Mouse (Mus musculus): ENCODE data around the gene Mest. TPM values are rescaled to one million over a fixed set of nuclear protein-coding genes. Genes with fewer than 3 reads are reported as not detected.

Gene Mest
- polyA plus RNA-seq, 1 experiment: 7.6 TPM

DNA sequence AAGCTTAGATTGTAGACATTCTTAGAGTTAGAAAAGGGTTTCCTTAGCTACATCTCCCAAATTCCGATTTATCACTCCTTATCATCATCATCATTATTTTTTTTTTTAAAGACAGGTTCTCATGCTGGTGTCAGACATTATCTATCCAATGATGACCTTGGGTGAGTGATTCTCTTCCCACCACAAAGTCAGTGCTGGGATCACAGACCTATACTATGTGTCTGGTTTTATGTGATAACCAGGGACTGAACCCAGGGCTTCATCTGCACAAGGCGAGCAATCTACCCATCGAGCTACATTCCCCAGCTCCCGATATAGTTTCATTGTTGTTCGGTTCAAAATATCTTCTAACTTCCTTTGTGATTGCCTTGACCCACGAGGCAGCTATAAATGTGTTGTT lies 9.9 kb upstream of the Mest start:
- no peaks in the 10 kb centered on the region for H3K4me1 ChIP-seq (ENCODE audit: control insufficient read depth, insufficient read depth, insufficient read length)
- no peak for TF ChIP-seq POLR2A (IDR thresholded peaks at IDR 0.05; ENCODE audit: low read depth, low read length)
- TF ChIP-seq CTCF (IDR thresholded peaks at IDR 0.05; ENCODE audit: extremely low read depth, insufficient read depth, insufficient read length, insufficient replicate concordance): no peak
- no peak overlapping the region for H3K27ac ChIP-seq (ENCODE audit: insufficient read depth, low read length)
- no peak for DNase-seq (ENCODE audit: low read depth in 1 of 2, low spot score in 2 of 2)
- H3K4me3 ChIP-seq (ENCODE audit: extremely low read depth, insufficient read depth, insufficient read length): no peak overlapping the region
- WGBS: 71% methylated on average over 6 of the region's 6 CpGs
- H3K27me3 ChIP-seq (ENCODE audit: control insufficient read depth, insufficient read depth, low read length): no peaks in the 10 kb centered on the region
- H3K36me3 ChIP-seq (ENCODE audit: control insufficient read depth, insufficient read depth, low read length): no peaks in the 10 kb centered on the region

DNA sequence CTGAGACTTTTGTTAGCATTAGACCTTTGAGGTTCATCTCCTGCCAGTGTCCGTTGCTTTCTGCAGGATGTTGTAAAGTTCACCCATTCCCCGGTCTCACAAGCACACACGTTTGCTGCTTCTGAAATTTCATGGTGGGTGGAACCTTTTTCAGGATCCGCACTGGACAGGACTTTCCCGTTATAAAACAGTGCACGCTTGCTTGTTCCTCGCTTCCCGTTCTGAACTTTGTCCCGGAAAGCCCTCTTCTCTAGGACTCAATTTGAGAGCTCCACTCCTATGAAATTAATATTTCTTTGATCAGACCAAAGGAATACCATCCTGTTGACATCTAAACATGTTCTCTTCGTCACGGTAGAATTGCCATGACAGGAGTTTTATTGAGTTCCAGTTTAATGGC lies 9.5 kb upstream of the Mest start:
- Histone ChIP-seq H3K27ac (ENCODE audit: insufficient read depth, low read length) (no peak overlapping the region), H3K4me3 (ENCODE audit: extremely low read depth, insufficient read depth, insufficient read length) (no peak overlapping the region), H3K36me3 (ENCODE audit: control insufficient read depth, insufficient read depth, low read length) (no peaks in the 10 kb centered on the region), H3K27me3 (ENCODE audit: control insufficient read depth, insufficient read depth, low read length) (no peaks in the 10 kb centered on the region), H3K4me1 (ENCODE audit: control insufficient read depth, insufficient read depth, insufficient read length) (no peaks in the 10 kb centered on the region)
- 74% methylated on average over 11 of the region's 11 CpGs for whole genome bisulfite sequencing
- no peak for DNase-seq (ENCODE audit: low read depth in 1 of 2, low spot score in 2 of 2)
- TF ChIP-seq CTCF (IDR thresholded peaks at IDR 0.05; ENCODE audit: extremely low read depth, insufficient read depth, insufficient read length, insufficient replicate concordance) (no peak), POLR2A (IDR thresholded peaks at IDR 0.05; ENCODE audit: low read depth, low read length) (no peak)

DNA sequence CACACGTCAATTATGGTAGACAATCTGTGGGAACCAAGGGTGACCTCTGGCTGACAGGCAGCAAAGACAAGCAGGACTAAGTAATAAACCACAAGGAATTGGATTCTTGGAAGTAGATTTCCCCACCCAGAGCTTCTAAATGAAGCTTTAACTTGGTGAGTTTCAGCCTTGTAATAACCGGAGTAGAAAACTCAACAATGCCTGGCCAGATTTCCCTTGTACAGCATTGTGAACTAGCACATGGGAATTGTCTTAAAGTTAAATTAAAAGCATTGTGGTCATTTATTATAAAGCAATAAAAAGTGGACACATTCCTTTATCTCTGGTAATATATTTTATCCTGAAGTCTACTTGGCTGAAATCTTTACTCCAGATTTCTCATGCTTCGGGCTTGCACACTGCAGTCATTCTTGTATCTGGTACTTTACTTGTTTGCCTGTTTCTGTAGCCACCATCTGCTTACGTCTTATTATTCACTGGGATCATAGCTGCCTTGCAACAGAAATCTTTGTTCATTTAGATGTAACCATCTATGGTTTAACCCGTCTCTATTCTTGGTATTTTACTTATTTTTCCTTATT lies 8.4 kb upstream of the Mest start:
- Histone ChIP-seq H3K27ac (ENCODE audit: insufficient read depth, low read length) (no peak overlapping the region), H3K4me3 (ENCODE audit: extremely low read depth, insufficient read depth, insufficient read length) (no peak overlapping the region), H3K4me1 (ENCODE audit: control insufficient read depth, insufficient read depth, insufficient read length) (no peaks in the 10 kb centered on the region), H3K27me3 (ENCODE audit: control insufficient read depth, insufficient read depth, low read length) (no peaks in the 10 kb centered on the region), H3K36me3 (ENCODE audit: control insufficient read depth, insufficient read depth, low read length) (no peaks in the 10 kb centered on the region)
- no peak for DNase-seq (ENCODE audit: low read depth in 1 of 2, low spot score in 2 of 2)
- 92% methylated on average over 5 of the region's 5 CpGs for WGBS
- TF ChIP-seq POLR2A (IDR thresholded peaks at IDR 0.05; ENCODE audit: low read depth, low read length): no peak
- no peak for TF ChIP-seq CTCF (IDR thresholded peaks at IDR 0.05; ENCODE audit: extremely low read depth, insufficient read depth, insufficient read length, insufficient replicate concordance)

DNA sequence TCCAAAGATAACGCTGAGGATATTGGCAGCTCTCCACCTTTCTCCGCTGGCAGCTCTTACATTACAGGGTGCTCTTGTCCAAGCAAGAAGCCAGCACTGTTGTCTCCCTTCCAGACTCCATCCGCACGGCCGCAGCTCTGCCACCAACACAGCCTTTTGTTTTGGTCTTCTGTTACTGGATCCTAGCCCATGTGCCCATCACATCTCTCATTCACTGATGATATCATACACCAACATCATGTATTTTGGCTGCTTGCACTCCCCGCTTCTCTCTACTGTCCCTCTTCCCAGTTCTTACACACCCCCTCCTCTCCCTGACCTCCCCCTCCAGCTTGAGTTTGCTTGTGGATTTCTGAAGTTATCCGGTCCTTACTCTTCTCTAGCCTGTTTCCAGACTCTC lies 6.6 kb upstream of the Mest start:
- no peaks in the 10 kb centered on the region for H3K4me1 ChIP-seq (ENCODE audit: control insufficient read depth, insufficient read depth, insufficient read length)
- DNase-seq (ENCODE audit: low read depth in 1 of 2, low spot score in 2 of 2): no peak
- H3K27me3 ChIP-seq (ENCODE audit: control insufficient read depth, insufficient read depth, low read length): no peaks in the 10 kb centered on the region
- WGBS: 96% methylated on average over 7 of the region's 7 CpGs
- no peak overlapping the region for H3K4me3 ChIP-seq (ENCODE audit: extremely low read depth, insufficient read depth, insufficient read length)
- no peaks in the 10 kb centered on the region for H3K36me3 ChIP-seq (ENCODE audit: control insufficient read depth, insufficient read depth, low read length)
- TF ChIP-seq POLR2A (IDR thresholded peaks at IDR 0.05; ENCODE audit: low read depth, low read length): no peak
- no peak for TF ChIP-seq CTCF (IDR thresholded peaks at IDR 0.05; ENCODE audit: extremely low read depth, insufficient read depth, insufficient read length, insufficient replicate concordance)
- H3K27ac ChIP-seq (ENCODE audit: insufficient read depth, low read length): no peak overlapping the region

DNA sequence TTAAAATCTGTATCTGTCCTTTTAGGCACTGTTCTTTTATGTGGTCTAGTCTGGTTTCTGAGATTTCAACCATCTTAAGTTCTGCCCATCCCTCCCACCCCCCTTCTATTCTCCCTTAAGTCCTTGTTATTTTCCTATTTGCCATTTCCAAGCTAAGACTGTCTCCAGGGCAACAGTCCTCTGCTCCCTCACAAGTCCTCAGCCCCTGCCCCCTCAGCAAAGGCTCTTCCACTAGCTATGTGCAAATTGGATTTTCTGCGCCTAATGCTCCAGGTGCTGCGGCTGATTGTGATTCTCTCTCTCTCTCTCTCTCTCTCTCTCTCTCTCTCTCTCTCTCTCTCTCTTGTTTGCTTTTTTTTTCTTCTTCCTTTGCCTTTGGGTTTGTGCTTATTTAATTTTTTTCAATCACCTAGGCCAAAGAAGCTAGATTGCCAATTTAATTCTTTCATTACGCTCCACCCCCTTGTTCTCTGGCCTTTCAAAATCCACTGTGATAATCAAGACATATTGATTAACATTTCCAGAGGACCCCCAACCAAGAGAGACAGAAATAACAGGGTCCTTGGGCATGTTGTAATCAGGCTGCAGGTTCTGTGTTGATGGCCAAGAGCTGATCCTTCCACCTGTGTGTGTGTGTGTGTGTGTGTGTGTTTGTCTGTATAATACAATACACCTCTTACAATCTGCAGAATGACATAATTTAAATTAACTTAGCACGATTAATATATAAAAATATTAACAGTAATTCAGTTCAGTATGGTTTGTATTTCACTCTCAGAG lies 772 bp upstream of the Mest start:
- no peak for TF ChIP-seq CTCF (IDR thresholded peaks at IDR 0.05; ENCODE audit: extremely low read depth, insufficient read depth, insufficient read length, insufficient replicate concordance)
- no peak for TF ChIP-seq POLR2A (IDR thresholded peaks at IDR 0.05; ENCODE audit: low read depth, low read length)
- Histone ChIP-seq H3K4me1 (ENCODE audit: control insufficient read depth, insufficient read depth, insufficient read length) (no peaks in the 10 kb centered on the region), H3K27me3 (ENCODE audit: control insufficient read depth, insufficient read depth, low read length) (no peaks in the 10 kb centered on the region), H3K36me3 (ENCODE audit: control insufficient read depth, insufficient read depth, low read length) (no peaks in the 10 kb centered on the region), H3K4me3 (ENCODE audit: extremely low read depth, insufficient read depth, insufficient read length) (no peak overlapping the region), H3K27ac (ENCODE audit: insufficient read depth, low read length) (no peak overlapping the region)
- no peak for DNase-seq (ENCODE audit: low read depth in 1 of 2, low spot score in 2 of 2)
- 88% methylated on average over 4 of the region's 4 CpGs for WGBS

DNA sequence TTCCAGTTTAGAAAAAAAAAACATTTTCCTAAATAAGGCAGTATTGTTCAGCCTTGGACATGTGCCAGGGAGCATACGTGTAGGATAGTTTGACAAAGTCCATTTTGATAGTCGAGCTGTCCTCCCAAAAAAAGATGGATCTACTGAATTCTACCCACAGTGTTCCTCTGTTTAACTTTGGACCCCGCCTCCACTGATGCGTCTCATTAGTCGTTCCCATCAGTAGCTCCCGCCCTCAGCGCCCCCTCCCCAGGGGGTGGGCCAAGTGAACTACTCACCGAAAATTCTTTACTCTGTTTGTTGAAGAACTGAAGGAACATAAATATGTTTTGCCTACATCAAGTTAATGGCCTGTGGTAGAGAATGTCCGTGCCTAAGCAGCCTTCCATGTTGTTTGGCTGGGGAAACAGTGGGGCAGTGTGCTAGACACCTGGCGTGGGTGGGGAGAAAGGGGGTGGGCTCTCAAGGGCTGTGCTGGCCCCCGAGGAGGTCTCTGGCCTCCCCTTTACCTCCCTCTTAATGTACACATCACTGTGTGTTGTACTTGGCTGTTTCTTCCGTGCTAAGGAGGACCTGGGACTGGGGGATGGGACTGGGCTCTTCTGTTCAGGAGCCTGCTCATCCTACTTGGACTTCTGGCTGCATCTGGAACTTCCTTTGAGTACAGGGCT lies 7.1 kb downstream of the Mest start:
- H3K27me3 ChIP-seq (ENCODE audit: control insufficient read depth, insufficient read depth, low read length): no peaks in the 10 kb centered on the region
- H3K4me1 ChIP-seq (ENCODE audit: control insufficient read depth, insufficient read depth, insufficient read length): no peaks in the 10 kb centered on the region
- no peak overlapping the region for H3K27ac ChIP-seq (ENCODE audit: insufficient read depth, low read length)
- no peak overlapping the region for H3K4me3 ChIP-seq (ENCODE audit: extremely low read depth, insufficient read depth, insufficient read length)
- DNase-seq (ENCODE audit: low read depth in 1 of 2, low spot score in 2 of 2): no peak
- TF ChIP-seq CTCF (IDR thresholded peaks at IDR 0.05; ENCODE audit: extremely low read depth, insufficient read depth, insufficient read length, insufficient replicate concordance): no peak
- TF ChIP-seq POLR2A (IDR thresholded peaks at IDR 0.05; ENCODE audit: low read depth, low read length): no peak
- no peaks in the 10 kb centered on the region for H3K36me3 ChIP-seq (ENCODE audit: control insufficient read depth, insufficient read depth, low read length)
- WGBS: 81% methylated on average over 12 of the region's 12 CpGs
